Comparison of ENCODE assay signal across 8 mouse cellular contexts in the genomic region with DNA sequence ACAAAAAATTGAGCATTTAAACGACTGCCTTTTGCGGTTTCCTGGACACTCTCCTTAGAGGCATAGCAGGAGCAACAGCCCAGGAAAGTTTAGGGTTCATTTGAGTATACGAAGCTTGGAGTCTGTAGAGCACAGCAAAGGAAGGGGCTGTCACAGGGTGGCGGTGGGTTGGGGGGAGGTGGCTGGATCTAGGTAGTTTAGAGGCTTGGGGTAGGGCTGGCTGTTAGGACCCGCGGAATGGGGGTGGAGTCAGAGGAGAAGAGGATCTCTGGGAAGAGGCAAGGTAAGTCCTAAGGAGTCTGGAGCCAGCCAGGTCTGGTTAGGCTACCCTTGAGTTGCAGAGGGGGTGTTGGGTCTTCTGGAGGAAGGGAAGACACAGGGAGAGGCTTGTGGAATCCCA.
DNase-seq lines count a peak whose midpoint lies in the region; ATAC-seq lines count a peak whose summit lies in the region.

No protein-coding gene starts in this region.

- peak; percentile 40 for ATAC-seq in kidney, embryonic 15.5 days (replicated peaks; ENCODE audit: low FRiP score)
- no peak for ATAC-seq in embryonic facial prominence, embryonic 13.5 days (ENCODE audit: insufficient number of reproducible peaks, insufficient read depth, low FRiP score, low TSS enrichment, low read depth)
- ATAC-seq in hindbrain, embryonic 13.5 days (ENCODE audit: low FRiP score): no peak
- ATAC-seq in midbrain, embryonic 15.5 days (replicated peaks): peak; percentile 35

- H3K36me3 ChIP-seq in kidney, embryonic 15.5 days: no peaks in the 10 kb centered on the region
- H3K36me3 ChIP-seq in embryonic facial prominence, embryonic 13.5 days: 0 out of 2 replicates have a peak, but pooled peaks cover 2% of the 10 kb centered on the region
- peaks cover 12% of the 10 kb centered on the region for H3K36me3 ChIP-seq in hindbrain, embryonic 13.5 days
- no peaks in the 10 kb centered on the region for H3K36me3 ChIP-seq in midbrain, embryonic 15.5 days (replicated peaks)

- H3K4me3 ChIP-seq in kidney, embryonic 15.5 days (replicated peaks): peak overlapping the region; percentile 36
- H3K4me3 ChIP-seq in embryonic facial prominence, embryonic 13.5 days: no peak overlapping the region
- H3K4me3 ChIP-seq in hindbrain, embryonic 13.5 days: no peak overlapping the region
- no peak overlapping the region for H3K4me3 ChIP-seq in midbrain, embryonic 15.5 days

- H3K4me2 ChIP-seq in kidney, embryonic 15.5 days: peak overlapping the region; percentile 59
- H3K4me2 ChIP-seq in embryonic facial prominence, embryonic 13.5 days: peak overlapping the region; percentile 49
- H3K4me2 ChIP-seq in hindbrain, embryonic 13.5 days: peak overlapping the region; percentile 45
- H3K4me2 ChIP-seq in midbrain, embryonic 15.5 days: peak overlapping the region; percentile 43

- 40% methylated on average over 6 of the region's 6 CpGs for WGBS in kidney, embryonic 15.5 days
- WGBS in embryonic facial prominence, embryonic 13.5 days: 56% methylated on average over 6 of the region's 6 CpGs
- 56% methylated on average over 6 of the region's 6 CpGs for WGBS in hindbrain, embryonic 13.5 days
- 58% methylated on average over 6 of the region's 6 CpGs for WGBS in midbrain, embryonic 15.5 days

- peak overlapping the region; percentile 42 for H3K27ac ChIP-seq in kidney, embryonic 15.5 days
- H3K27ac ChIP-seq in embryonic facial prominence, embryonic 13.5 days: no peak overlapping the region
- H3K27ac ChIP-seq in hindbrain, embryonic 13.5 days: peak overlapping the region; percentile 55; the same call in 1 of the 2 replicates
- H3K27ac ChIP-seq in midbrain, embryonic 15.5 days: peak overlapping the region; percentile 53

- no peak for DNase-seq in kidney, postnatal 36 days
- no peak for DNase-seq in urinary bladder, adult 18-20 months (ENCODE audit: low spot score in 2 of 2)
- DNase-seq in kidney, postnatal 25 days: no peak
- DNase-seq in adrenal gland, postnatal 4 days (ENCODE audit: low spot score in 2 of 2): no peak

- H3K9me3 ChIP-seq in kidney, embryonic 15.5 days (replicated peaks): no peaks in the 10 kb centered on the region
- H3K9me3 ChIP-seq in embryonic facial prominence, embryonic 13.5 days: no peaks in the 10 kb centered on the region
- H3K9me3 ChIP-seq in hindbrain, embryonic 13.5 days: no peaks in the 10 kb centered on the region
- H3K9me3 ChIP-seq in midbrain, embryonic 15.5 days: no peaks in the 10 kb centered on the region

- H3K9ac ChIP-seq in kidney, embryonic 15.5 days: no peak overlapping the region; the same call in 1 of the 2 replicates
- no peak overlapping the region for H3K9ac ChIP-seq in embryonic facial prominence, embryonic 13.5 days
- H3K9ac ChIP-seq in hindbrain, embryonic 13.5 days: no peak overlapping the region
- no peak overlapping the region for H3K9ac ChIP-seq in midbrain, embryonic 15.5 days

- H3K27me3 ChIP-seq in kidney, embryonic 15.5 days: no peaks in the 10 kb centered on the region
- H3K27me3 ChIP-seq in embryonic facial prominence, embryonic 13.5 days: no peaks in the 10 kb centered on the region
- no peaks in the 10 kb centered on the region for H3K27me3 ChIP-seq in hindbrain, embryonic 13.5 days
- H3K27me3 ChIP-seq in midbrain, embryonic 15.5 days (replicated peaks): no peaks in the 10 kb centered on the region

- H3K4me1 ChIP-seq in kidney, embryonic 15.5 days: peaks cover 11% of the 10 kb centered on the region
- H3K4me1 ChIP-seq in embryonic facial prominence, embryonic 13.5 days: peaks cover 15% of the 10 kb centered on the region
- peaks cover 48% of the 10 kb centered on the region for H3K4me1 ChIP-seq in hindbrain, embryonic 13.5 days (replicated peaks)
- H3K4me1 ChIP-seq in midbrain, embryonic 15.5 days: peaks cover 22% of the 10 kb centered on the region

Comparison
In these comparisons a context has a peak if more than half of its experiments do, and no peak if none do; other contexts are left out.
1. ATAC-seq: peak in kidney, embryonic 15.5 days (single experiment) and midbrain, embryonic 15.5 days (single experiment); none in embryonic facial prominence, embryonic 13.5 days (single experiment) and hindbrain, embryonic 13.5 days (single experiment).
2. Peak in every context shown above with its lines, with median percentiles within 50 percentile points of each other: H3K4me2 ChIP-seq.